Mouse (Mus musculus) embryonic facial prominence, embryonic 13.5 days (tissue): ENCODE measurements around the gene St7. TPM values are rescaled to one million over a fixed set of nuclear protein-coding genes. Genes with fewer than 3 reads are reported as not detected.
"Not testable (repeated sequence)": the region's sequence is repeated elsewhere in the genome, so short reads cannot be mapped to it uniquely, and the experiment has no call there.

Experiments
- ATAC-seq: fragments of 200-750 bp; cut with Nextera tagmentation; 2 replicates; pipeline ENCODE4 v1.8.0; 2017; ENCODE audit warnings: low read depth; ENCODE audit not compliant: insufficient number of reproducible peaks, insufficient read depth, low FRiP score, low TSS enrichment
- H3K27ac ChIP-seq: fragments of 300-500 bp; sonication (generic); 2 replicates; pipeline ENCODE4 v1.5.1; 2015; ENCODE audit warnings: moderate library complexity, mild to moderate bottlenecking, inconsistent platforms
- H3K27me3 ChIP-seq: fragments of 300-500 bp; sonication (generic); 2 replicates; pipeline ENCODE4 v1.6.1; 2015; ENCODE audit warnings: mild to moderate bottlenecking, inconsistent platforms
- H3K36me3 ChIP-seq: fragments of 300-500 bp; sonication (generic); 2 replicates; pipeline ENCODE4 v1.6.1; 2015; ENCODE audit warnings: mild to moderate bottlenecking, inconsistent platforms
- H3K4me1 ChIP-seq: fragments of 300-500 bp; sonication (generic); 2 replicates; pipeline ENCODE4 v1.6.1; 2015; ENCODE audit warnings: inconsistent platforms
- H3K4me2 ChIP-seq: fragments of 300-500 bp; sonication (generic); 2 replicates; pipeline ENCODE4 v1.6.1; 2015; ENCODE audit warnings: moderate library complexity, mild to moderate bottlenecking, inconsistent platforms
- H3K4me3 ChIP-seq: fragments of 300-500 bp; sonication (generic); 2 replicates; pipeline ENCODE4 v1.5.1; 2015; ENCODE audit warnings: mild to moderate bottlenecking, inconsistent platforms
- H3K9ac ChIP-seq: fragments of 300-500 bp; sonication (generic); 2 replicates; pipeline ENCODE4 v1.6.1; 2015; ENCODE audit warnings: mild to moderate bottlenecking, inconsistent platforms
- H3K9me3 ChIP-seq: fragments of 300-500 bp; sonication (generic); 2 replicates; pipeline ENCODE4 v1.6.1; 2016; ENCODE audit warnings: inconsistent platforms
- WGBS: fragments of 180-500 bp; shearing (Covaris S2); methylation state at CpG from one replicate; pipeline ENCODE4 v1.1.7; 2015; ENCODE audit warnings: mixed read lengths; 5-methylcytosine and 5-hydroxymethylcytosine counted together
- polyA plus RNA-seq: library from polyadenylated mRNA; unstranded; fragments of >200 nt; fragmentation: Nextera tagmentation; extraction: Ambion mirVana; gene quantifications from 2 replicates; pipeline ENCODE4 v1.2.1, GENCODE M21; 2015

The St7 gene
- polyA plus RNA-seq, 1 experiment from 2014 or later = 25.7 TPM

DNA sequence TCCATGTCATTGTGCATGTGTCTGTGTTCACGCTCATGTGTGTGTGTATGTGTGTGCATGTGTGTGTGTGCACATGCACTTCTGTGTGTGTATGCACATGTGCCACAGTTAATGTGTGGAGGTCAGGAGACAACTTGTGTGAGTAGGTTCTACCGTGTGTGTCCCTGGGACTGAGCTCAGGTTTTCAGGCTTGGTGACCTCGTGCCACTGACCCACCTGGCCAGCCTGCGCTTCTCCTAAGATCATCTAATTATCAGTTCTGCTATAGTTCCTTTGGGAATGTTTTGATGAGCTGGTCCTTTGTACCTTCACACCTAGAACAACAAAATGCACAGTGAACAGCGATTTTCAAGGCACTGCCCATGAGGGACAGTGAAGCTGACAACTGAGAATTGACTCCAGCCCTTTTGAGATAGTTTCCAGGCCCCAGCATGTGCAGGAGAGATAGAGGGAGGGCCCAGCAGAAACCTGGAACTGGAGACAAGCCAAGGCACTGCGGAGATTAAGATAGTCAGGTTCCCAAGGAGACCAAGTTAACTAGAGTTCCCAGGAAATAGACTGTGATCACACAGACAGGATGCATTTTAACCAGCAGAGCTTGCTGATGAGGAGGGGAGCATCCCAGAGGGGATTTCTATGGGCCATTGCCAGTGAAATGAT, 12.3 kb upstream of the St7 start:
- H3K9me3 ChIP-seq = no peaks in the 10 kb centered on the region
- H3K9ac ChIP-seq = no peak overlapping the region
- H3K27ac ChIP-seq = no peak overlapping the region
- H3K4me3 ChIP-seq = no peak overlapping the region
- no peaks in the 10 kb centered on the region for H3K36me3 ChIP-seq
- no peaks in the 10 kb centered on the region for H3K27me3 ChIP-seq
- no peaks in the 10 kb centered on the region for H3K4me1 ChIP-seq
- H3K4me2 ChIP-seq = no peak overlapping the region
- ATAC-seq = no peak
- WGBS = 79% methylated on average over 6 of the region's 6 CpGs

DNA sequence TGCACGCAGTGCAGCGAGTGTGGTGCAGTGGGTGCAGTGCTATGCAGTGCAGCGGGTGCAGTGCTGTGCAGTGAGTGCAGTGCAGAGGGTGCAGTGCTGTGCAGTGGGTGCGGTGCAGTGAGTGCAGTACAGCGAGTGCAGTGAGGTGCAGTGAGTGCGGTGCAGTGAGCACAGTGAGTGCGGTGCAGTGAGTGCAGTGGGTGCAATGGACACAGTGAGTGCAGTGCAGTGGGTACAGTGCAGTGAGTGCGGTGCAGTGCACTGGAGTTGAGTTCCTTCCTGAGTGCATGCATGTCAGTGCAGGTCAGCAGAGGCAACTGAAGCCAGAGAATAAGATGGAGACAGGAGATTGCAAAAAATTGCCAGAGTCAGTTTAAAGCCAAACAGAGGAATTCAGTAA, 10.9 kb upstream of the St7 start:
- ATAC-seq = no peak
- Histone ChIP-seq H3K4me3 (no peak overlapping the region), H3K27me3 (no peaks in the 10 kb centered on the region), H3K4me1 (no peaks in the 10 kb centered on the region), H3K36me3 (no peaks in the 10 kb centered on the region), H3K9ac (no peak overlapping the region), H3K27ac (no peak overlapping the region), H3K9me3 (no peaks in the 10 kb centered on the region), H3K4me2 (no peak overlapping the region)
- 98% methylated on average over 8 of the region's 8 CpGs for WGBS

DNA sequence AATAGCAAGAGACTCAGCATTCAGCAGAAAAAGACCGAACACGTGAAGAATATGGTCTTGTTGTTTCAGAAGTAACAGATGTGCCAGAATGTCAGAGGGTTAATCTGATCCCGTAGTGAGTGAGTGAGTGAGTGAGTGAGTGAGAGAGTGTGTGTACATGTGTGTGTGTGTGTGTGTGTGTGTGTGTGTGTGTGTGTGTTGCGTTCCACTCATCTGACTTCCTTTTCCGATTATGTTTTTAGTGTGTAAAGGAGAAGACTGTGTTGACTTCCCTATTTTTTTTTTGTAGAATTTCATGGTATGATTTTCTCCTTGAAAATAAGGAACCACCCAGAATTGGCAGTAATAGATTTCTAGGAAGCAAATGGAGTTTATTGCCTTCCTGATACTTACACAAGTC, 4.1 kb upstream of the St7 start:
- Histone ChIP-seq H3K9ac (no peak overlapping the region), H3K4me2 (no peak overlapping the region), H3K9me3 (no peaks in the 10 kb centered on the region), H3K4me1 (no peaks in the 10 kb centered on the region), H3K27me3 (no peaks in the 10 kb centered on the region), H3K36me3 (no peaks in the 10 kb centered on the region), H3K27ac (no peak overlapping the region), H3K4me3 (no peak overlapping the region)
- no peak for ATAC-seq
- WGBS = 67% methylated on average over 5 of the region's 5 CpGs

DNA sequence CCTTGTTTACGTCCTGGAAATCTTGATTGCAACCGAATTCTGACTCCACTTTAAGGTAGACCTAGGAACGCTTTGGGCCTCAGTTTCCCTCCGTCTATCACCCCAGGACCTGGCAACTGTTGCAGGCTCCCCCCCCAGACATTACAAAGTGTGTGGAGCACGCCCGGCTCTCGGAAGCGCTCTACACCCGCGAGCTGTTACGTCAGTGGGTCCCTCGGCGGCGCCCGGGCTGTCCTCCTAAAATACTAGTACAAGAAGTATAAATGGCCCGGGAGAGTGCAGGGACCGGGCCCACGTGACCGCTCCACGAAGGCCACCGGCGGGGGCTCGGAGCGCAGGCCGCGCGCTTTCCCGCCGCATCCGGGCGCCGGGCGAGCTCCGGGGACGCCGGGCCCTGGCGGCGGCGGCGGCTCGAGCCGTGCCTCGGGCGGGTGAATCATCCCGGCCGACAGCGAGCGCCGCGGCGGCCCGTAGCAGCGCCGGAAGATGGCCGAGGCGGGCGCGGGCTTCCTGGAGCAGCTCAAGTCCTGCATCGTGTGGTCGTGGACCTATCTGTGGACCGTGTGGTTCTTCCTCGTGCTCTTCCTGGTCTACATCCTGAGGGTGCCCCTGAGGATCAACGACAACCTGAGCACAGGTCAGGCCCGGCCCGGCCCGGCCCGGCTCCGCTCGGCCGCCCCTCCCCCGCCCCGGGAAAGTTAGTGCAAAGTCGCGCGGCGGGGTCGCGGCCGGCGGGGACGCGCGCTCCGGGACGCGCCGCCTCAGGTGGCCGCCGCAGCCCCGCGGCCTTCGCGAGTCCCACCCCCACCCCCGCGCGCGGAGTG, 1.2 kb downstream of the St7 start:
- WGBS = 1% methylated on average over 93 of the region's 97 CpGs
- H3K4me2 ChIP-seq = peak overlapping the region; percentile 76
- peaks cover 11% of the 10 kb centered on the region; the same call in 1 of the 2 replicates for H3K4me1 ChIP-seq
- H3K36me3 ChIP-seq = peaks cover 5% of the 10 kb centered on the region; the same call in 1 of the 2 replicates
- no peaks in the 10 kb centered on the region for H3K27me3 ChIP-seq
- peak overlapping the region; percentile 77 for H3K4me3 ChIP-seq
- peak overlapping the region; percentile 96 for H3K27ac ChIP-seq
- H3K9me3 ChIP-seq = no peaks in the 10 kb centered on the region
- peak overlapping the region; percentile 94 for H3K9ac ChIP-seq
- ATAC-seq = peak; percentile 79

DNA sequence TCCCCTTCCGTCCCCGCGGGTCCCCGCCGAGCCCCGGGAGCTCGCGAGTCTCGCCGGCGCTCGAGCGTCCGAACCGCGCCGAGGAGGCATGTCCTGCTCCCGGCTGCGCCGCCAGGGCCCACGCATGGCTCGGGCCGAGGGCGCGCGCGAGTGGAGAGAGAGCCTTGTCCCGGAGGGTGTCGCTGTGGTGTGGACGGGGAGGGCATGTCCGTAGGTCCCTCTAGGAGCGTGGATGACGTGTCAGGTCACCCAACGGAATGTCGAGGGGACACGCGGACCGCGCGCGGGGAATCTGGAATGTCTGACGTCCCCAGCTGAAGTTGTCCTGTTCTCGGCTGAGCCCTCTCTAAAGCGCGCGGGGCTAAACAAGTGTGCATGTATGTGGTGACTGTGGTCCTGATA, 1.8 kb downstream of the St7 start:
- H3K4me2 ChIP-seq = peak overlapping the region; percentile 76

DNA sequence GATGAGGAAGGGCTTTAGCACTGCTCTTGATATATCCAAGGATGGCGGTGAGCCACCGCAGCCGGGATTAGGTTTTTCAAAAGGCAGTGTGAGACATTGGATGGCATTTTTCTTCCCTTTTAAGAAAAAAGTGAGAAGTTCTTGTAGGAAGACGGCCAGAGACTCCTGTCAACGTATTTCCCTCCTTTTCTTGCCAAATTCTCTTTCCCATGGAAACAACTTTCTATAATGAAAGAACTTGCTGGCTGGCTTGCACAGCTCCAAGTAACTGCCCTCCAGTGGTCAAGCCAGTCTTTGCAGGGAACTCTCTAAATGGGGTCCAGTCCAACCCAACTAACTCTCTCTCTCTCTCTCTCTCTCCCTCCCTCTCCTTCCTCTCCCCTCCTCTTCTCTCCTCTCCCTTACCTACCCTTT, 3.6 kb downstream of the St7 start:
- Histone ChIP-seq H3K9ac (no peak overlapping the region), H3K36me3 (peaks cover 5% of the 10 kb centered on the region; the same call in 1 of the 2 replicates), H3K27me3 (no peaks in the 10 kb centered on the region), H3K9me3 (no peaks in the 10 kb centered on the region), H3K4me1 (peaks cover 19% of the 10 kb centered on the region; the same call in 1 of the 2 replicates), H3K27ac (no peak overlapping the region), H3K4me3 (no peak overlapping the region), H3K4me2 (peak overlapping the region; percentile 5; the same call in 1 of the 2 replicates)
- 56% methylated on average over 5 of the region's 5 CpGs for WGBS
- ATAC-seq = no peak

More for the DNA sequence above, 1.8 kb downstream of the St7 start:
- no peaks in the 10 kb centered on the region for H3K9me3 ChIP-seq
- peak overlapping the region; percentile 77 for H3K4me3 ChIP-seq
- H3K9ac ChIP-seq = peak overlapping the region; percentile 94
- peaks cover 5% of the 10 kb centered on the region; the same call in 1 of the 2 replicates for H3K36me3 ChIP-seq
- peak; percentile 75 for ATAC-seq
- WGBS = under 1% methylated on average over 46 of the region's 46 CpGs
- peaks cover 11% of the 10 kb centered on the region; the same call in 1 of the 2 replicates for H3K4me1 ChIP-seq
- H3K27ac ChIP-seq = peak overlapping the region; percentile 96
- no peaks in the 10 kb centered on the region for H3K27me3 ChIP-seq

DNA sequence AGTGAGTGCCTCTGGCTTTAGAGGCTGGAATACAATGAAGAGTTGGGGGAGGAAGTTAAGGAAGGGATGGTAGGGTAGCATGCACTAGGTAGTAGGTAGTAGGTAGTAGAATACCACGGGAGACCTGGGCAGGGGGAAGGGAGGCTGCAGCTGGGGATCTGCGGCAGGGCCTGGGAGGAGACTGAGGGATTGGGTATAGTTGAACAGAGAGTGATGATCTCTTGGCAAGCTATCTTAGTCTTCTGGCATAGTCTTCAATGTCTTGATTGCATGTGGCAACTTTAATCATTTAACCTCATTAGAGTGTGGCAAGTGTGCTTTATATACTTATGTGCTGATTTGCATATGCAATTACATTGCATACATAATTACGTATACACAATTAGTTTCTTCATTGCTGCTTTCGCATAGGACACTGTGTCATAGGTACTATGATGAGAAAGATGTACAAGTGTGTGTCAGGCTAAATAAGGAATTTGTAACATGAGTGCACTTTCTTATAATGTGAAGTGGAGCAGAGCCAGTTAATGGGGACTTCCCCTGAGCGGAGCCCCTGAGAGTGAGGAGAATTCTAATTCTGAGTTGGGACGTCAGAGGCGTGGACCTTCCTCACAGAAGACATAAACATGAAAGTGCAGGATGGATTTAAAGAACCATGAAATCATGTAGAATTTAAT, 8.3 kb downstream of the St7 start:
- Histone ChIP-seq H3K4me2 (no peak overlapping the region), H3K27ac (no peak overlapping the region), H3K27me3 (no peaks in the 10 kb centered on the region), H3K9ac (no peak overlapping the region), H3K4me3 (no peak overlapping the region), H3K36me3 (peaks cover 5% of the 10 kb centered on the region; the same call in 1 of the 2 replicates), H3K4me1 (peaks cover 16% of the 10 kb centered on the region; the same call in 1 of the 2 replicates), H3K9me3 (no peaks in the 10 kb centered on the region)
- WGBS = 47% methylated on average over 7 of the region's 7 CpGs
- no peak for ATAC-seq

DNA sequence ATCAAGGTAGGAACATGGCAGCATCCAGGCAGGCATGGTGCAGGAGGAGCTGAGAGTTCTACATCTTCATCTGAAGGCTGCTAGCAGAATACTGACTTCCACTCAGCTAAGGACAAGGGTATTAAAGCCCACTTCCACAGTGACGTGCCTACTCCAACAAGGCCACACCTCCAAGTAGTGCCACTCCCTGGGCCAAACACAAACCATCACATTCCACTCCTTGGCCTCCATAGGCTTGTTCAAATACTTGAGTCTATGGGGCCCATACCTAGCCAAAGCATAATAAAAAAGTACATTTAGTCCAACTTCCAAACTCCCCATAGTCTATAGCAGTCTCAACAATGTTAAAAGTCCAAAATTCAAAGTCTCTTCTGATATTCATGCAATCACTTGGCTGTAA, 11.3 kb downstream of the St7 start:
- WGBS = 88% methylated on average over 1 of the region's 1 CpGs
- H3K4me1 ChIP-seq, H3K27ac ChIP-seq, H3K4me3 ChIP-seq, H3K9ac ChIP-seq, H3K9me3 ChIP-seq, H3K36me3 ChIP-seq, H3K4me2 ChIP-seq, H3K27me3 ChIP-seq, ATAC-seq: not testable (repeated sequence)

DNA sequence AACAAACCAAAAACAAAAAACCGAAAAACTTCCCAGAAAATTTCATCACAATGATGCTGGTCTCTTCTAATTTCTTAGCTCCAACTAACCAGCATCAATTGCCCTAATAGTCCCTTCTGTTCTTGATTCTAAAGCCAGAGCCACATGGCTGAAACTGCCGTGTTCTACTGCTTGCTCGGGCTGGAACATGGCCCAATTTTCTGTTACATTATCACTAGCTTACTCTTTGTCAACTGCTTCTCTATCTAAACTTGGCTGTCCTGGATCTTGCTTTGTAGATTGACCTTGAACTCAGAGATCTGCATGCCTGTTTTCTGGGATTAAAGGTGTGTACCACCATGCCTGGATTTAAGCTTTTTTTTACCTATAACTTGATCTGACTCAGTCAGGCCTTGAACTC, 13.2 kb downstream of the St7 start:
- no peak overlapping the region for H3K27ac ChIP-seq
- H3K9ac ChIP-seq = no peak overlapping the region
- H3K36me3 ChIP-seq = no peaks in the 10 kb centered on the region
- peaks cover 4% of the 10 kb centered on the region; the same call in 1 of the 2 replicates for H3K4me1 ChIP-seq
- no peaks in the 10 kb centered on the region for H3K9me3 ChIP-seq
- H3K4me2 ChIP-seq = no peak overlapping the region
- 84% methylated on average over 3 of the region's 3 CpGs for WGBS
- ATAC-seq = no peak
- no peak overlapping the region for H3K4me3 ChIP-seq
- H3K27me3 ChIP-seq = no peaks in the 10 kb centered on the region

DNA sequence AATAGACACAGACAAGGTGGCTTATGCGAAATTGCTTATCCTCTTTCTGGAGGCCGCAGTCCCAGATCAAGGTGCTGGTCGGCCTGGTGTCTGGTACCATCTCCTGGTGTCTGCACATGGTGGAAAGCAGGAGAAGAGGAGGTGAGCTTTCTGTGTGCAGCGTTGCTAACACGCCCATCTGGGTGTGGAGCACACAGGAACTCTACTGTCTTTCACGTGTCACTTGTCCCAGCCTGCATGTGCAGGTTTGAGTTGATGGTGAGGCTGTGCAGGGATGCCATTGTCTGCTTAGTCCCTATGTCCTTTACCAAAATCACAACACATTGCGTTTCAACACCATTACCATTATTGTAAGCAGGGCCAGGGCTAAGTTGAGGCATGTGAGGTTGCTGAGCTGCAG, 26.2 kb downstream of the St7 start:
- no peak overlapping the region for H3K4me3 ChIP-seq
- H3K36me3 ChIP-seq = no peaks in the 10 kb centered on the region
- no peaks in the 10 kb centered on the region for H3K9me3 ChIP-seq
- peaks cover 20% of the 10 kb centered on the region; the same call in 1 of the 2 replicates for H3K4me1 ChIP-seq
- no peak overlapping the region for H3K9ac ChIP-seq
- no peaks in the 10 kb centered on the region for H3K27me3 ChIP-seq
- WGBS = 85% methylated on average over 7 of the region's 7 CpGs
- no peak overlapping the region for H3K4me2 ChIP-seq
- H3K27ac ChIP-seq = no peak overlapping the region
- no peak for ATAC-seq

DNA sequence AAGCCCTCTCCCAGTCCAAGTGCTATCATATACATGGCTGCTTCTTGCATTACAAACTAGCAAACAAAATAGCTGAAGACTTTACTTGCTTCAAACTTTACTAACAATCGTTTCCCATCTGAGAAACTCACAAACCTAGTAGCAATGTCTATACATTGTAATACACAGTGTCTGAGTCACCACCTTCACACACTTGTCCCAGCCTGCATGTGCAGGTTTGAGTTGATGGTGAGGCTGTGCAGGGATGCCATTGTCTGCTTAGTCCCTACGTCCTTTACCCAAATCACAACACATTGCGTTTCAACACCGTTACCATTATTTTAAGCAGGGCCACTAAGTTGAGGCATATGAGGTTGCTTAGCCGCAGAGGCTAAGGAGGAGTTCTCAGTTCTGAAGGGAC, 26.7 kb downstream of the St7 start:
- H3K9me3 ChIP-seq = no peaks in the 10 kb centered on the region
- H3K4me2 ChIP-seq = no peak overlapping the region
- 81% methylated on average over 5 of the region's 5 CpGs for WGBS
- H3K4me1 ChIP-seq = peaks cover 20% of the 10 kb centered on the region; the same call in 1 of the 2 replicates
- no peak overlapping the region for H3K4me3 ChIP-seq
- no peaks in the 10 kb centered on the region for H3K27me3 ChIP-seq
- no peaks in the 10 kb centered on the region for H3K36me3 ChIP-seq
- ATAC-seq = no peak
- H3K27ac ChIP-seq = no peak overlapping the region
- H3K9ac ChIP-seq = no peak overlapping the region
